Mouse (Mus musculus): ENCODE results near the gene P4ha1. TPM values are rescaled to one million over a fixed set of nuclear protein-coding genes. Genes with fewer than 3 reads are reported as not detected.

The P4ha1 gene
- polyA plus RNA-seq, 1 experiment from 2014 or later = 17.9 TPM

- WGBS = 92% methylated on average over 12 of the region's 12 CpGs
Observed at GRCm38 (mm10) chr10:59354120-59354519, 31.0 kb downstream of the P4ha1 start.

GRCm38 (mm10) chr10:59355020-59355419, 31.9 kb downstream of the P4ha1 start:
- Histone ChIP-seq H3K4me3 (ENCODE audit: low read depth, low read length) (no peak overlapping the region), H3K9me3 (ENCODE audit: control insufficient read depth, low read length) (no peaks in the 10 kb centered on the region), H3K27me3 (ENCODE audit: control insufficient read depth, insufficient read depth, low read length) (no peaks in the 10 kb centered on the region), H3K4me2 (replicated peaks; ENCODE audit: low read depth) (no peak overlapping the region), H3K27ac (replicated peaks) (no peak overlapping the region), H3K4me1 (replicated peaks; ENCODE audit: control insufficient read depth, insufficient read depth) (no peaks in the 10 kb centered on the region), H3K9ac (ENCODE audit: low read length) (no peak overlapping the region), H3K36me3 (ENCODE audit: control insufficient read depth, insufficient read depth, low read length) (peaks cover 12% of the 10 kb centered on the region)
- 85% methylated on average over 8 of the region's 8 CpGs for WGBS
- TF ChIP-seq CTCF (IDR thresholded peaks at IDR 0.05; ENCODE audit: low read depth) (no peak), EP300 (optimal IDR thresholded peaks at IDR 0.05) (no peak)
- no peak for ATAC-seq (ENCODE audit: low FRiP score, low TSS enrichment)
- no peak for DNase-seq (ENCODE audit: low spot score)

More at GRCm38 (mm10) chr10:59354120-59354519, 31.0 kb downstream of the P4ha1 start:
- no peaks in the 10 kb centered on the region for H3K27me3 ChIP-seq (ENCODE audit: control insufficient read depth, insufficient read depth, low read length)
- H3K4me1 ChIP-seq (replicated peaks; ENCODE audit: control insufficient read depth, insufficient read depth) = no peaks in the 10 kb centered on the region
- peaks cover 12% of the 10 kb centered on the region for H3K36me3 ChIP-seq (ENCODE audit: control insufficient read depth, insufficient read depth, low read length)
- no peak for DNase-seq (ENCODE audit: low spot score)
- no peaks in the 10 kb centered on the region for H3K9me3 ChIP-seq (ENCODE audit: control insufficient read depth, low read length)
- no peak overlapping the region for H3K4me3 ChIP-seq (ENCODE audit: low read depth, low read length)
- no peak for ATAC-seq (ENCODE audit: low FRiP score, low TSS enrichment)
- TF ChIP-seq EP300 (optimal IDR thresholded peaks at IDR 0.05) (no peak), CTCF (IDR thresholded peaks at IDR 0.05; ENCODE audit: low read depth) (no peak)
- no peak overlapping the region for H3K27ac ChIP-seq (replicated peaks)
- H3K9ac ChIP-seq (ENCODE audit: low read length) = no peak overlapping the region
- H3K4me2 ChIP-seq (replicated peaks; ENCODE audit: low read depth) = no peak overlapping the region

GRCm38 (mm10) chr10:59358744-59359143, 35.6 kb downstream of the P4ha1 start:
- Histone ChIP-seq H3K27ac (replicated peaks) (no peak overlapping the region), H3K4me3 (ENCODE audit: low read depth, low read length) (no peak overlapping the region), H3K27me3 (ENCODE audit: control insufficient read depth, insufficient read depth, low read length) (no peaks in the 10 kb centered on the region), H3K4me2 (replicated peaks; ENCODE audit: low read depth) (no peak overlapping the region), H3K9ac (ENCODE audit: low read length) (no peak overlapping the region), H3K4me1 (replicated peaks; ENCODE audit: control insufficient read depth, insufficient read depth) (no peaks in the 10 kb centered on the region), H3K9me3 (ENCODE audit: control insufficient read depth, low read length) (no peaks in the 10 kb centered on the region), H3K36me3 (ENCODE audit: control insufficient read depth, insufficient read depth, low read length) (peaks cover 17% of the 10 kb centered on the region; the same call in 1 of the 2 replicates)
- DNase-seq (ENCODE audit: low spot score) = no peak
- WGBS = 87% methylated on average over 4 of the region's 4 CpGs
- no peak for TF ChIP-seq EP300 (optimal IDR thresholded peaks at IDR 0.05)
- peak; percentile 70 for TF ChIP-seq CTCF (IDR thresholded peaks at IDR 0.05; ENCODE audit: low read depth)
- ATAC-seq (ENCODE audit: low FRiP score, low TSS enrichment) = no peak

DNA sequence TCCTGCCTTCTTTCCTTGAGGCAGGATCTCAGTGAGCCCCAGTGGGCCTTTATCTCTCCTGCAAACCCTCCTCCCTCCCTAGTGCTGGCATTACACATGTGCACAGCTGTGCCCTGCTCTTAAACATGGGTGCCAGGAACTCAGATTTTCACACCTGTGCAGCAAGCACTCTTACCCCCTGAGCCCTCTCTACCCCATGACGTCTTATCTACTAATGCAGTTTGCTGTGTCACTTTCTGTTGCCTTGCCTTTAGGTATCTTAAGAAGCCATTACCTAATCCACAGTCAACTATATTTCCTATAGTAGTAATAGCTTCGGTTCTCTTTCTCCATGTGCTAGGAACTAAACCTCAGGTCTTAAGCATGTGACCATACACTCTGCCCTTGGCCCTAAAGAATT, 40.1 kb downstream of the P4ha1 start:
- TF ChIP-seq CTCF (IDR thresholded peaks at IDR 0.05; ENCODE audit: low read depth) = no peak
- TF ChIP-seq EP300 (optimal IDR thresholded peaks at IDR 0.05) = no peak
- H3K27me3 ChIP-seq (ENCODE audit: control insufficient read depth, insufficient read depth, low read length) = no peaks in the 10 kb centered on the region
- no peak for DNase-seq (ENCODE audit: low spot score)
- no peak overlapping the region for H3K4me2 ChIP-seq (replicated peaks; ENCODE audit: low read depth)
- 85% methylated on average over 2 of the region's 2 CpGs for WGBS
- H3K4me1 ChIP-seq (replicated peaks; ENCODE audit: control insufficient read depth, insufficient read depth) = no peaks in the 10 kb centered on the region
- no peak overlapping the region for H3K9ac ChIP-seq (ENCODE audit: low read length)
- no peak overlapping the region for H3K4me3 ChIP-seq (ENCODE audit: low read depth, low read length)
- H3K9me3 ChIP-seq (ENCODE audit: control insufficient read depth, low read length) = no peaks in the 10 kb centered on the region
- no peak for ATAC-seq (ENCODE audit: low FRiP score, low TSS enrichment)
- H3K27ac ChIP-seq (replicated peaks) = no peak overlapping the region
- H3K36me3 ChIP-seq (ENCODE audit: control insufficient read depth, insufficient read depth, low read length) = peaks cover 24% of the 10 kb centered on the region

DNA sequence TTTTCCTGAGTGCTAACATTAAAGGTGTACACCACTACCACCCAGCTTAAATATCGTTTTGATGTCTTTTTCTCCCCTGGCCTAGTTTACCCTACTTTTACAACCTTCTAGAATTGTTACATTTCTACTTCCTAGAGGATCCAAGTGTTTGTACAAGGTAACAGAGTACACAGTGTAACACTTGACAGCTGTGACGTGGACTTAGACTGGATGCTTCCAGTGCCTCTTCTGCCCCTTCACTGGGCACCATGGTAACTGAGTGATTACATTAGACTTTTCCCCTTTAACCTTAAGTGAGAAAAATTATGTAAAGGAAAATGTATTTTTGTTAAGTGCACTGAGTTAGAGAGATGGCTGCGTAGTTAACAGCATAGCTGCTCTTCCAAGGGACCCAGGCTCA, 41.5 kb downstream of the P4ha1 start:
- no peak overlapping the region for H3K4me3 ChIP-seq (ENCODE audit: low read depth, low read length)
- H3K9me3 ChIP-seq (ENCODE audit: control insufficient read depth, low read length) = no peaks in the 10 kb centered on the region
- WGBS = 83% methylated on average over 3 of the region's 3 CpGs
- H3K4me1 ChIP-seq (replicated peaks; ENCODE audit: control insufficient read depth, insufficient read depth) = no peaks in the 10 kb centered on the region
- no peaks in the 10 kb centered on the region for H3K27me3 ChIP-seq (ENCODE audit: control insufficient read depth, insufficient read depth, low read length)
- no peak for TF ChIP-seq EP300 (optimal IDR thresholded peaks at IDR 0.05)
- no peak for DNase-seq (ENCODE audit: low spot score)
- no peak overlapping the region for H3K27ac ChIP-seq (replicated peaks)
- no peak overlapping the region for H3K9ac ChIP-seq (ENCODE audit: low read length)
- ATAC-seq (ENCODE audit: low FRiP score, low TSS enrichment) = no peak
- H3K4me2 ChIP-seq (replicated peaks; ENCODE audit: low read depth) = no peak overlapping the region
- H3K36me3 ChIP-seq (ENCODE audit: control insufficient read depth, insufficient read depth, low read length) = peaks cover 24% of the 10 kb centered on the region

- WGBS = 69% methylated on average over 5 of the region's 5 CpGs
- no peaks in the 10 kb centered on the region for H3K4me1 ChIP-seq (replicated peaks; ENCODE audit: control insufficient read depth, insufficient read depth)
- no peaks in the 10 kb centered on the region for H3K9me3 ChIP-seq (ENCODE audit: control insufficient read depth, low read length)
- DNase-seq (ENCODE audit: low spot score) = no peak
- no peaks in the 10 kb centered on the region for H3K27me3 ChIP-seq (ENCODE audit: control insufficient read depth, insufficient read depth, low read length)
- H3K27ac ChIP-seq (replicated peaks) = no peak overlapping the region
- no peak overlapping the region for H3K4me2 ChIP-seq (replicated peaks; ENCODE audit: low read depth)
- no peak for ATAC-seq (ENCODE audit: low FRiP score, low TSS enrichment)
- peaks cover 27% of the 10 kb centered on the region for H3K36me3 ChIP-seq (ENCODE audit: control insufficient read depth, insufficient read depth, low read length)
- TF ChIP-seq EP300 (optimal IDR thresholded peaks at IDR 0.05) (no peak), CTCF (IDR thresholded peaks at IDR 0.05; ENCODE audit: low read depth) (no peak)
- no peak overlapping the region for H3K9ac ChIP-seq (ENCODE audit: low read length)
- H3K4me3 ChIP-seq (ENCODE audit: low read depth, low read length) = no peak overlapping the region
Observed at GRCm38 (mm10) chr10:59365804-59366589, 42.9 kb downstream of the P4ha1 start.

All from stomach, postnatal 0 days (tissue).